Mouse (Mus musculus) bone marrow, adult 2 months (tissue): Measurements from ENCODE around the gene Rapgef4.

Source experiments
- CTCF ChIP-seq: fragments of 200-500 bp; IDR thresholded peaks from 2 replicates; pipeline ENCODE4 v1.5.1; 2011; ENCODE audit warnings: low read length, control low read depth; ENCODE audit not compliant: control insufficient read depth, insufficient read depth
- POLR2A ChIP-seq: fragments of 200-500 bp; IDR thresholded peaks from 2 replicates; pipeline ENCODE4 v1.6.1; 2011; ENCODE audit warnings: low read depth, mild to moderate bottlenecking, control low read depth, low read length, borderline replicate concordance; ENCODE audit not compliant: control insufficient read depth

DNA sequence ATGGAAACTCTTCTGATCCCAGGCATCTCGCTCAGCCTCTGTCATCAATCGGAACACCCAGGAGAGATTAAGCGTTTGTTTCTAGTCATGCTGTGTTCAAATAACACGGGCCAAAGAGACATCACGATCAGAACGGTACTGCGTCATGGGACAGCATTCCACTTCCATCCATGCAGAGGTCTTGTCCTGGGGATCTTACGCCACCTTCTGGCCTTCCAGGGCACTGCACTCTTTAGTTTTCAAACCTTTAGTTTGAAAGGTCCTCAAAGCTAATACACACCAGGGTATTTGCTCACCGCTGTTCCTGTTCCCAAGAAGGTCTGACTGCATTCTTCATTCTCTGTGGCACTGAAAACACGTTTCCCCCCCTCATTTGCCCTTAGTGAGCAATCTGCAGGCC, 61.1 kb downstream of the Rapgef4 start:
- no peak for TF ChIP-seq CTCF
- no peak for TF ChIP-seq POLR2A
